Mouse (Mus musculus): ENCODE results near the gene Olfr145. TPM values are rescaled to one million over a fixed set of nuclear protein-coding genes. Genes with fewer than 3 reads are reported as not detected.

Gene Olfr145
- total and polyA plus RNA-seq, 2 experiments from 2014 or later: not detected

DNA sequence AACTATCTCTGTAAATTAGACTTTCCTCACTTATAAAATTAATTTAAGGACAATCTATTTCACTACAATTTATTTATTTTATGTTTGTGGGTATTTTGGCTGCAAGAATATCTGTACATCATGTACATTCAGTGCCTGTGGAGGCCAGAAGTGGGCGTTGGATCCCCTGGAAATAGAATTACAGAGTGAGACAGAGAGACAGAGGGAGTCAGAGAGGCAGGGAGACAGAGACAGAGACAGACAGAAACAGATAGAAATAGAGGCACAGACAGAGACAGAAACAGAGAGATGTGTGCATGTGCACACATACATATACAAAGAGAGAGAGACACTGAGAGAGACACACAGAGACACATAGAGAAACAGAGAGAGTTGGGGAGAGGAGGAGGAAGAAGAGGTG is 25.0 kb upstream of the Olfr145 start:
- Histone ChIP-seq H3K4me1 (ENCODE audit: insufficient read depth, low read length) (no peaks in the 10 kb centered on the region), H3K36me3 (ENCODE audit: insufficient read depth, low read length) (no peaks in the 10 kb centered on the region), H3K9me3 (ENCODE audit: low read length) (no peaks in the 10 kb centered on the region), H3K27me3 (ENCODE audit: insufficient read depth, low read length) (no peaks in the 10 kb centered on the region), H3K9ac (replicated peaks; ENCODE audit: low read length, poor library complexity, severe bottlenecking) (no peak overlapping the region), H3K4me2 (ENCODE audit: low read depth, low read length, poor library complexity, severe bottlenecking) (no peak overlapping the region), H3K27ac (ENCODE audit: low read depth, low read length) (no peak overlapping the region), H3K4me3 (ENCODE audit: low read depth, low read length) (no peak overlapping the region)
- WGBS: 63% methylated on average over 1 of the region's 1 CpGs
- DNase-seq (ENCODE audit: low spot score) (no peak), ATAC-seq (ENCODE audit: low FRiP score) (no peak)
- TF ChIP-seq CTCF (IDR thresholded peaks at IDR 0.05): no peak

DNA sequence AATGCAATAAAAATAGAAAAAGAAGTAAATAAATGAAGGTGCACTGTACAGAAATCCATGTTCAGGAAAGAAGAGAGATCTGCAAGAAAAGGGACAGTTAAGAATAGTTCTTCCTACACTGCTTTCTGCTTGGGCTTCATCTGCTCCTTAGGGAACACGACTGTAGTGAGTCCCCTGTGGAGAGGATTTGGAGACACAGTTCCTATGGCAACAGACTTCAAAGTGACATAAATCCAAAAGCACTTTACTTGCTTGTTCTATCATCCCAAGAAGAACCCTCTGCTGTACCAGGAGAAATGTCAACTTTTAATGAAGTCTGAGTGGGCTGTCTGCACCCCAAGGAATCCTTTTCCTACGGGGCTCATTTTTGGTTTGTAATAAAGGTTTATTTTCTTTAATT is 5.6 kb upstream of the Olfr145 start:
- Histone ChIP-seq H3K27ac (ENCODE audit: low read depth, low read length) (no peak overlapping the region), H3K27me3 (ENCODE audit: insufficient read depth, low read length) (no peaks in the 10 kb centered on the region), H3K4me3 (ENCODE audit: low read depth, low read length) (no peak overlapping the region), H3K9me3 (ENCODE audit: low read length) (no peaks in the 10 kb centered on the region), H3K9ac (replicated peaks; ENCODE audit: low read length, poor library complexity, severe bottlenecking) (no peak overlapping the region), H3K36me3 (ENCODE audit: insufficient read depth, low read length) (no peaks in the 10 kb centered on the region), H3K4me1 (ENCODE audit: insufficient read depth, low read length) (peaks cover 5% of the 10 kb centered on the region; the same call in 1 of the 2 replicates), H3K4me2 (ENCODE audit: low read depth, low read length, poor library complexity, severe bottlenecking) (no peak overlapping the region)
- DNase-seq (ENCODE audit: low spot score) (peak; percentile 49), ATAC-seq (ENCODE audit: low FRiP score) (peak; percentile 60; the same call in 1 of the 2 replicates)
- TF ChIP-seq CTCF (IDR thresholded peaks at IDR 0.05): no peak
- WGBS: 4% methylated on average over 2 of the region's 2 CpGs

DNA sequence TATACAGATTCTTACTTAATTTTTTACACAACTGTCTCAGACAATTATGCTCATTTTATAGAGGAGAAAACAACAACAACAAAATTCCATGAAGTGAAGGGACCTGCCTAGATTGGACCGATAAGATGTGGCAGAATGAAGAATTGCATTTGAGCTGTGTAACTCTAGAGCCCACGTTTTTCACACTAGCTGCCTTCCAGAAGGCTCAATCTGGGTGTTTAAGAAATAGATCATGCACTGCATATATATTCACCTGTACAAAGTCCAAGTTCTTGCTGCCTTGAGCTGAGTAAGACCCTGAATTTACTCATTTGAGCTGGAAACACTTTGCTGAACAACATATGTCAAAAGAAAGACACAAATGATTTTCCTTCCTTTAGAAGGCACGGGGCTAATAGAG is 9.0 kb downstream of the Olfr145 start:
- ATAC-seq (ENCODE audit: low FRiP score): no peak
- Histone ChIP-seq H3K4me3 (ENCODE audit: low read depth, low read length) (no peak overlapping the region), H3K4me1 (ENCODE audit: insufficient read depth, low read length) (no peaks in the 10 kb centered on the region), H3K36me3 (ENCODE audit: insufficient read depth, low read length) (no peaks in the 10 kb centered on the region), H3K27ac (ENCODE audit: low read depth, low read length) (no peak overlapping the region), H3K27me3 (ENCODE audit: insufficient read depth, low read length) (no peaks in the 10 kb centered on the region), H3K9me3 (ENCODE audit: low read length) (no peaks in the 10 kb centered on the region), H3K9ac (replicated peaks; ENCODE audit: low read length, poor library complexity, severe bottlenecking) (no peak overlapping the region), H3K4me2 (ENCODE audit: low read depth, low read length, poor library complexity, severe bottlenecking) (no peak overlapping the region)
- no peak for DNase-seq (ENCODE audit: low spot score)
- TF ChIP-seq CTCF (IDR thresholded peaks at IDR 0.05): no peak
- 79% methylated on average over 3 of the region's 3 CpGs for WGBS

DNA sequence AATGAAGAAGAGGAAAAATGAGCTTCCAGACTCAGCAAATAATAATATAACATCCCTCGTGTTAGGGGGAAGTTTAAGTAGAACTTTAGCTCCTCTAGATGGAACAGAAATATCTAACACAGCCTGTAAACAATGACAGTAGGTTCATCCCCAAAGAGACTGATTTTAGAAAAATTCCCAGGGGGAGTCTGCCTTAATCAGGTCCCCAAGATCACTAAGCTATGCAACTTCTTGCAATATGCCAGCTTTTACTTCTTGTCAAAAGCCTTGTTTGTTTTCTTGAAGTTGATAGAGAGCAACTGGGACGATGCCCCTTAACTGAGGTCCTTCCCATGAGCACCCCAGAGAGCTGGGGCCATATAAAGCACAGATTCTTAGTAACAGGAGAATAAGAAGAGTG is 21.0 kb downstream of the Olfr145 start, which contains the start of gene Olfr878:
Gene Olfr878 (plus strand): TSS at position 301 of the 400 bp plus-strand sequence.
- H3K9ac ChIP-seq (replicated peaks; ENCODE audit: low read length, poor library complexity, severe bottlenecking): no peak within 1 kb of the TSS
- no peaks in the 10 kb centered on the region for H3K27me3 ChIP-seq (ENCODE audit: insufficient read depth, low read length)
- H3K27ac ChIP-seq (ENCODE audit: low read depth, low read length): no peak within 1 kb of the TSS
- no peak for TF ChIP-seq CTCF (IDR thresholded peaks at IDR 0.05)
- no peaks in the 10 kb centered on the region for H3K36me3 ChIP-seq (ENCODE audit: insufficient read depth, low read length)
- no peaks in the 10 kb centered on the region for H3K9me3 ChIP-seq (ENCODE audit: low read length)
- DNase-seq (ENCODE audit: low spot score) (no peak), ATAC-seq (ENCODE audit: low FRiP score) (no peak)
- no peak within 1 kb of the TSS for H3K4me3 ChIP-seq (ENCODE audit: low read depth, low read length)
- H3K4me1 ChIP-seq (ENCODE audit: insufficient read depth, low read length): no peaks in the 10 kb centered on the region
- WGBS: 83% methylated on average over 2 of the region's 2 CpGs
- no peak within 1 kb of the TSS for H3K4me2 ChIP-seq (ENCODE audit: low read depth, low read length, poor library complexity, severe bottlenecking)

DNA sequence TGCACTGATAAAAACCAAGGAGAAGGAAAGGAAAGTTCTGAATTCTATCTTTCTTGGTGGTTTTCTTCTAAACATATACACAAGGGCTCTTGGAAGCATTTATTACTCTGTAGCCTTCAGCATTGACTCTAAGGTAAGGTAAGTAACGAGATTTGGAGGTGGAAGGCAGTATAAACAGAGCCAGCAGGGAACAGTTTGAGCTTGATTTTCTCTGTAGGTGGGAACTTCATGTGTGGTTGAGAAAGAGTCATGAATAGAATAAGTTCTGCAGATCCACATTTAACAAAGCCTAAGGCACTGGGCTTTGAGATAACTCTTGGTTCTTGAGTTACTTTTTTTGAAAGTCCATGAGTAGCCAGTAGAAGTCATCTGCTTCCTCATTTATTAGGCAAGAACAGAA is 21.5 kb downstream of the Olfr145 start:
- H3K27me3 ChIP-seq (ENCODE audit: insufficient read depth, low read length): no peaks in the 10 kb centered on the region
- ATAC-seq (ENCODE audit: low FRiP score) (no peak), DNase-seq (ENCODE audit: low spot score) (no peak)
- H3K4me2 ChIP-seq (ENCODE audit: low read depth, low read length, poor library complexity, severe bottlenecking): no peak overlapping the region
- no peaks in the 10 kb centered on the region for H3K4me1 ChIP-seq (ENCODE audit: insufficient read depth, low read length)
- H3K9me3 ChIP-seq (ENCODE audit: low read length): no peaks in the 10 kb centered on the region
- H3K27ac ChIP-seq (ENCODE audit: low read depth, low read length): no peak overlapping the region
- no peak for TF ChIP-seq CTCF (IDR thresholded peaks at IDR 0.05)
- H3K9ac ChIP-seq (replicated peaks; ENCODE audit: low read length, poor library complexity, severe bottlenecking): no peak overlapping the region
- 56% methylated on average over 1 of the region's 1 CpGs for WGBS
- H3K4me3 ChIP-seq (ENCODE audit: low read depth, low read length): no peak overlapping the region
- H3K36me3 ChIP-seq (ENCODE audit: insufficient read depth, low read length): no peaks in the 10 kb centered on the region

DNA sequence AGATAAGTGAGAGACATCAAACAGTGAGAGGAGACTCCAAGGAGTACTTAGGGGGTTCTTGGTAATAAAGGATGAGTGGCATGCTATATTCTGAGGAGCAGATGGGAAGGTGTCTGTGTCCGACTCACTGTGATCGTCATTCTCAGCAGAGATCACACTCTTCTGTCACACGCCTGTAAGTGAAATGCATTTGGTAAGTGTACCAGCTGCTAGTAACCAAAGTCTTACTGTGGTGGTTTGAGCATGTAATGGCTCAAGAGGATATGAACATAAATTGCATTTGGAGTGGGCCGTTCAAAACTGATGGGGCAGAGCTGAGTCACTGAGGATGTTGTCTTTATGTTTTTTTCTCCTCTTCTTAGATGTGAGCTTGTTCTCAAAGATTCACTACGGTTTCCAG is 27.7 kb downstream of the Olfr145 start:
- H3K27me3 ChIP-seq (ENCODE audit: insufficient read depth, low read length): no peaks in the 10 kb centered on the region
- no peak overlapping the region for H3K27ac ChIP-seq (ENCODE audit: low read depth, low read length)
- H3K9ac ChIP-seq (replicated peaks; ENCODE audit: low read length, poor library complexity, severe bottlenecking): no peak overlapping the region
- H3K4me3 ChIP-seq (ENCODE audit: low read depth, low read length): no peak overlapping the region
- WGBS: 82% methylated on average over 5 of the region's 5 CpGs
- DNase-seq (ENCODE audit: low spot score) (no peak), ATAC-seq (ENCODE audit: low FRiP score) (no peak)
- no peak for TF ChIP-seq CTCF (IDR thresholded peaks at IDR 0.05)
- no peak overlapping the region for H3K4me2 ChIP-seq (ENCODE audit: low read depth, low read length, poor library complexity, severe bottlenecking)
- H3K9me3 ChIP-seq (ENCODE audit: low read length): no peaks in the 10 kb centered on the region
- no peaks in the 10 kb centered on the region for H3K4me1 ChIP-seq (ENCODE audit: insufficient read depth, low read length)
- no peaks in the 10 kb centered on the region for H3K36me3 ChIP-seq (ENCODE audit: insufficient read depth, low read length)
